8 mouse cellular contexts compared by ENCODE assay signal in the genomic region with DNA sequence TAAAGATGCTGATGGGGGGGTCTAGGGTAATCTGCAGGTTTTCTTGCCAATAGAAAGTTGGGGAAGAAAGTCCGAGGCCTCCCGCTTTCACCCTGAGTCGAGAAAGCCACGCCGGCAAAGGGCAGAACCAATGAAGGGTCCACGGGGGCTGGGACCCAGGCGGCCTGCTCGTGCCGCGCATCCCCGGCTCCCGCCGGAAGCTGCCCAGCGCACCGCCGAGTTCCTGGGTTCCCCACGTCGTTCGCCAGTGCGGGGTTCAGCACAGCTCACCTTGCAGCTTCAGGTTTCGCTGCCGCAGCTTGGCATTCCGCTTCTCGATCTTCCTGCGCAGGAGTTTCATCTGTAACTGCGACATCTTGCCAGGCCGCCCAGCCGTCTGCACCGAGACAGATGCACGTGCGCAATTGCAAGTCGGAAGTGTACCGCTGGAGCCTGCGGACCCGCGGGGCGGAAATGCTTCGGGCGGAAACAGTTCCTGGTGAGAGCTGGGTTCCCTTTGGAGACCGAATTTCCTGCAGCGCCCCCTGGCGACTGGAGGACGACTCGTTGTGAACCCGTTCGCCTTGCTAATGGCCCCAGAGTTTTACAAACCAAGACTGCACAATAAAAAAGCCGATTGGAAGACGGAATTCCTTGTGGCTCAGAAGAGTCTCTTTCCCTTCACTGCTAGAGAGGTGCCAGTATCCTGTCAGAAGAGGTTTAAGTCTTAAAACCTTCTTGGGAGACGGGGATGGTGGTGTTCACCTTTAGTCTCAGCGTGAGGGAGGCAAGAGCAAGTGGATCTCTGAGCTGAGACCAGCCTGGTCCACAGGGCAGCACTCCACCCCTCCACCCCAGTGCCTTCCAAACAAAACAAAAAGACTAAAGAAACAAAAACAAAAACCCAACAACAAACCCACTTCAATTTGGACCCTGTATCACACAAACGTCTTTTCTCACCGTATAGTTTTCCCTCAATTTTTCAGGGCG. TPM values are rescaled to one million over a fixed set of nuclear protein-coding genes. Genes with fewer than 3 reads are reported as not detected.
A peak's percentile ranks its signal among the peaks of the same experiment; 100 is the strongest.
DNase-seq lines count a peak whose midpoint lies in the region; ATAC-seq and TF ChIP-seq lines count a peak whose summit lies in the region.

A gene (minus strand): TSS at position 469 of the 969 bp plus-strand sequence.

- peak; percentile 95 for DNase-seq in MN1 (ENCODE audit: low spot score)
- DNase-seq in cerebellum, adult 9-10 months, result peak; percentile 94
- peak; percentile 95 for DNase-seq in hindbrain, embryonic 10.5 days (ENCODE audit: low spot score)
- peak; percentile 91 for DNase-seq in layer of hippocampus, adult 9-11 months
- peak; percentile 92 for DNase-seq in lung, postnatal 0 days (ENCODE audit: low spot score)
- DNase-seq in ovary, postnatal 14 days (ENCODE audit: low spot score), result peak; percentile 98
- DNase-seq in thymus, postnatal 14 days, result peak; percentile 97

- 6% methylated on average over 53 of the region's 53 CpGs for WGBS in hindbrain, embryonic 10.5 days
- WGBS in lung, postnatal 0 days, result 7% methylated on average over 52 of the region's 53 CpGs

- TF ChIP-seq EP300 in lung, postnatal 0 days (IDR thresholded peaks at IDR 0.05), result peak; percentile 17; the same call in 1 of the 2 replicates

- ATAC-seq in frontal cortex, adult (ENCODE audit: low TSS enrichment), result peak; percentile 97
- peak; percentile 97 for ATAC-seq in lung, postnatal 0 days

- H3K4me1 ChIP-seq in hindbrain, embryonic 10.5 days (replicated peaks), result peaks cover 9% of the 10 kb centered on the region
- no peaks in the 10 kb centered on the region for H3K4me1 ChIP-seq in lung, postnatal 0 days (ENCODE audit: insufficient read depth, low read depth, low read length)

- H3K27ac ChIP-seq in hindbrain, embryonic 10.5 days, result peak within 1 kb of the TSS; percentile 85
- no peak within 1 kb of the TSS for H3K27ac ChIP-seq in lung, postnatal 0 days (ENCODE audit: low read length)

- TF ChIP-seq CTCF in lung, postnatal 0 days (IDR thresholded peaks at IDR 0.05), result peak; percentile 89

- H3K36me3 ChIP-seq in hindbrain, embryonic 10.5 days, result peaks cover 29% of the 10 kb centered on the region
- H3K36me3 ChIP-seq in lung, postnatal 0 days (ENCODE audit: insufficient read depth, low read length), result peaks cover 10% of the 10 kb centered on the region

- H3K4me3 ChIP-seq in hindbrain, embryonic 10.5 days, result peak within 1 kb of the TSS; percentile 85
- peak within 1 kb of the TSS; percentile 80 for H3K4me3 ChIP-seq in lung, postnatal 0 days (ENCODE audit: low read depth, low read length)

- H3K4me2 ChIP-seq in lung, postnatal 0 days (replicated peaks; ENCODE audit: low read depth, low read length), result peak within 1 kb of the TSS; percentile 72

- peak within 1 kb of the TSS; percentile 63 for H3K9ac ChIP-seq in lung, postnatal 0 days (replicated peaks; ENCODE audit: low read depth)

- H3K27me3 ChIP-seq in hindbrain, embryonic 10.5 days (ENCODE audit: insufficient read depth, poor library complexity, severe bottlenecking), result no peaks in the 10 kb centered on the region
- no peaks in the 10 kb centered on the region for H3K27me3 ChIP-seq in lung, postnatal 0 days (replicated peaks; ENCODE audit: insufficient read depth, low read length)

- H3K9me3 ChIP-seq in hindbrain, embryonic 10.5 days, result no peaks in the 10 kb centered on the region
- H3K9me3 ChIP-seq in lung, postnatal 0 days (ENCODE audit: low read length), result no peaks in the 10 kb centered on the region

RNA-seq across cellular contexts. Expression of the gene that starts here (rescaled TPM):
- 56.9 and 65.0 TPM in 2 replicates for polyA plus RNA-seq in hindbrain, embryonic 10.5 days (2016; fragmentation: Nextera tagmentation; extraction: Ambion mirVana)
- 30.4 and 31.7 TPM in 2 replicates for polyA plus RNA-seq in lung, postnatal 0 days (2015; fragmentation: Nextera tagmentation; extraction: Ambion mirVana)
